Mouse (Mus musculus) liver, embryonic 14.5 days (tissue): Measurements from ENCODE around the gene Slc25a38.

ENCODE experiments used
- CTCF ChIP-seq: IDR thresholded peaks from 2 replicates; pipeline ENCODE4 v1.5.1; 2016; ENCODE audit warnings: antibody characterized with exemption, low read depth, control low read depth
- EP300 ChIP-seq: IDR thresholded peaks from 2 replicates; pipeline ENCODE4 v1.6.1; 2016; ENCODE audit warnings: antibody characterized with exemption, low read depth

DNA sequence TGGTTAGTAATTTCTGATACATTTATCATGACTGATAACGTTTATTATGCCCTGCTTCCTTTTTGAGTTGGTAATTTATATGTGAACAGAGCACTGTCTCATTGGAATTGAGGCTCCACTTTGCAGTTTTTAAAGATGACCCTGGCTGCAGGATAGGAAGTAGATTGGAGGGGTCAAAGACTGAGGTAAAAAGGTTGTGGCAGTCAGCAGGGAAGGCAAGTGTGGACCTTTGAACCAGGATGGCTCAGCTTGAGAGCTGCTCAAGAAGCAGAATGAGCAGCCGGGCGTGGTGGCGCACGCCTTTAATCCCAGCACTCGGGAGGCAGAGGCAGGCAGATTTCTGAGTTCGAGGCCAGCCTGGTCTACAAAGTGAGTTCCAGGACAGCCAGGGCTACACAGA lies 3.3 kb downstream of the Slc25a38 start:
- TF ChIP-seq CTCF (no peak), EP300 (no peak)
